Comparison of ENCODE assay signal across 8 mouse cellular contexts in genomic region chr11:5740965-5741627, GRCm38 (mm10). TPM values are rescaled to one million over a fixed set of nuclear protein-coding genes. Genes with fewer than 3 reads are reported as not detected.
A peak's percentile ranks its signal among the peaks of the same experiment; 100 is the strongest.
DNase-seq lines count a peak whose midpoint lies in the region; ATAC-seq and TF ChIP-seq lines count a peak whose summit lies in the region.

No protein-coding gene starts in this region.

- no peak for TF ChIP-seq CTCF in Patski (IDR thresholded peaks at IDR 0.05)

- peak overlapping the region; percentile 99 for H3K4me2 ChIP-seq in hindbrain, embryonic 11.5 days (replicated peaks; ENCODE audit: low read depth, low read length)

- H3K36me3 ChIP-seq in hindbrain, embryonic 11.5 days (ENCODE audit: control insufficient read depth, insufficient read depth, low read length): no peaks in the 10 kb centered on the region

- H3K4me1 ChIP-seq in hindbrain, embryonic 11.5 days (replicated peaks; ENCODE audit: control insufficient read depth, insufficient read depth, low read length): no peaks in the 10 kb centered on the region

- H3K9me3 ChIP-seq in hindbrain, embryonic 11.5 days (ENCODE audit: control insufficient read depth, low read length): no peaks in the 10 kb centered on the region

- CTCF ChIA-PET in Patski (lab: Charles Lee): interaction anchor here (0.7 to 2.5 kb wide), 6 partner anchors 9 to 212 kb away, joined by 3 to 7 read pairs (median 4); partner anchors contain the start of gene Dbnl

- H3K9ac ChIP-seq in hindbrain, embryonic 11.5 days (ENCODE audit: low read depth, low read length): peak overlapping the region; percentile 82

- no peaks in the 10 kb centered on the region for H3K27me3 ChIP-seq in Patski
- H3K27me3 ChIP-seq in hindbrain, embryonic 11.5 days (ENCODE audit: control insufficient read depth, insufficient read depth, low read length): no peaks in the 10 kb centered on the region

- ATAC-seq in Patski: peak; percentile 91
- ATAC-seq in hindbrain, embryonic 11.5 days (ENCODE audit: low FRiP score): peak; percentile 88

- peak overlapping the region; percentile 68 for H3K4me3 ChIP-seq in hindbrain, embryonic 11.5 days (ENCODE audit: low read depth, low read length)

- WGBS in hindbrain, embryonic 11.5 days: under 1% methylated on average over 25 of the region's 50 CpGs

- in situ Hi-C loops in Patski (cut with MboI; ENCODE audit: low pct_unique_long_range_greater_than_20kb): no loop called here

- POLR2A ChIA-PET in Patski (lab: Charles Lee): interaction anchor here (1.0 to 2.4 kb wide), 3 partner anchors 9 to 51 kb away, joined by 3 to 10 read pairs (median 4); no protein-coding TSS in a partner anchor

- H3K27ac ChIP-seq in hindbrain, embryonic 11.5 days (ENCODE audit: low read depth, low read length): peak overlapping the region; percentile 51; the same call in 1 of the 2 replicates

- DNase-seq in Patski (ENCODE audit: low read depth, low spot score): no peak
- DNase-seq in cerebellum, adult 9-10 months: peak; percentile 66
- DNase-seq in frontal cortex, adult 2 months (ENCODE audit: extremely low spot score in 1 of 2, low spot score in 1 of 2): peak; percentile 23 to 79
- peak; percentile 74 for DNase-seq in hindbrain, embryonic 11.5 days (ENCODE audit: low spot score)
- DNase-seq in layer of hippocampus, postnatal 36 days: peak; percentile 74 to 77
- peak; percentile 82 for DNase-seq in lung, postnatal 14 days
- peak; percentile 83 for DNase-seq in ovary, postnatal 36 days (ENCODE audit: low spot score)
- DNase-seq in thymus, postnatal 10 days (ENCODE audit: low spot score in 2 of 2): peak; percentile 66 to 78

RNA-seq across cellular contexts. Expression of gene Urgcp, which starts 21.1 kb away (rescaled TPM):
- 25.5 TPM for polyA plus RNA-seq in Patski (2021)
- polyA plus RNA-seq in frontal cortex, adult 2 months (2012; rRNA removed): 33.8 and 34.4 TPM in 2 replicates
- 8.4 and 9.6 TPM in 2 replicates for polyA plus RNA-seq in hindbrain, embryonic 11.5 days (2014; fragmentation: Nextera tagmentation; extraction: Ambion mirVana)
- 10 to 100 TPM; 63.9 to 73.3 TPM for total RNA-seq in layer of hippocampus, postnatal 36 days (2021)

RNA-seq across cellular contexts. Expression of gene Mrps24, which starts 25.6 kb away (rescaled TPM):
- 98.7 TPM for polyA plus RNA-seq in Patski (2021)
- 95.5 and 98.3 TPM in 2 replicates for polyA plus RNA-seq in frontal cortex, adult 2 months (2012; rRNA removed)
- polyA plus RNA-seq in hindbrain, embryonic 11.5 days (2014; fragmentation: Nextera tagmentation; extraction: Ambion mirVana): 164 and 170 TPM in 2 replicates
- 10 to 100 TPM; 67.6 to 72.2 TPM for total RNA-seq in layer of hippocampus, postnatal 36 days (2021)

RNA-seq across cellular contexts. Expression of gene Dbnl, which starts 47.2 kb away (rescaled TPM):
- polyA plus RNA-seq in Patski (2021): 120 TPM
- 74.8 and 85.2 TPM in 2 replicates for polyA plus RNA-seq in frontal cortex, adult 2 months (2012; rRNA removed)
- polyA plus RNA-seq in hindbrain, embryonic 11.5 days (2014; fragmentation: Nextera tagmentation; extraction: Ambion mirVana): 141 and 144 TPM in 2 replicates
- total RNA-seq in layer of hippocampus, postnatal 36 days (2021): 10 to 100 TPM; 76.8 to 78.0 TPM
